Mouse (Mus musculus) embryonic facial prominence, embryonic 10.5 days (tissue): ENCODE measurements at regions not wholly inside any gene's neighbourhood (a gene's known extent, or its start where the extent isn't known, plus 50 kb on each side); places are given as distances from the start of the nearest gene placed in this dataset.

Source experiments
- DNase-seq: peaks from one replicate; pipeline ENCODE4 v3.0.0-alpha.2; 2017; ENCODE audit warnings: low spot score
- H3K27ac ChIP-seq: fragments of 300-500 bp; sonication (generic); replicated peaks from 2 replicates; pipeline ENCODE4 v1.5.1; 2016; ENCODE audit warnings: mild to moderate bottlenecking
- H3K27me3 ChIP-seq: fragments of 300-500 bp; sonication (generic); replicated peaks from 2 replicates; pipeline ENCODE4 v1.6.1; 2016; ENCODE audit warnings: low read depth, mild to moderate bottlenecking; ENCODE audit not compliant: poor library complexity, severe bottlenecking
- H3K36me3 ChIP-seq: fragments of 300-500 bp; sonication (generic); replicated peaks from 2 replicates; pipeline ENCODE4 v1.6.1; 2016; ENCODE audit warnings: mild to moderate bottlenecking, moderate library complexity
- H3K4me1 ChIP-seq: fragments of 300-500 bp; sonication (generic); 2 replicates; pipeline ENCODE4 v1.6.1; 2016
- H3K4me3 ChIP-seq: fragments of 300-500 bp; sonication (generic); 2 replicates; pipeline ENCODE4 v1.5.1; 2016; ENCODE audit warnings: mild to moderate bottlenecking, moderate library complexity
- H3K9me3 ChIP-seq: fragments of 300-500 bp; sonication (generic); 2 replicates; pipeline ENCODE4 v1.6.1; 2016; ENCODE audit warnings: mild to moderate bottlenecking
- WGBS: fragments of 180-500 bp; shearing (Covaris S2); methylation state at CpG from one replicate; pipeline ENCODE4 v1.1.7; 2016; 5-methylcytosine and 5-hydroxymethylcytosine counted together

DNA sequence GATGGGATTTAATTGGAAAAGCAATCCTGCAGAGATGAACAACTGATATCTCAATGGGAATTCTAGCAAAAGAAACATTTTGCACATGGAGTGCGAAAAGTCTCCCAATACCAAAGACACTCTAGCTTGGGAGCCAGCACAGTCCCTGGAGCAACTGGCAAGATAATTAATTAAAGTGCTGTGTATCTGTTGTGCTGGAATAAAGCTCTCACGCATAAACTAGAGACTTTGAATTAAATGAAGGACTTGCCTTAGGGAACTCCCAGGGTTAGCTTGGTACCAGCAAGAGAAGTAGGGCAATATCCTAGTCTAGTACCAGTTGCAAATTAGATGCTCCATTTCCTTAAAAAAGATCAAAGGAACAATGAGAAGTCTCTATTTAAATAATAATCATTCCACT is 501.5 kb downstream of the Arl4a start:
- Histone ChIP-seq H3K27ac (no peak overlapping the region), H3K9me3 (no peaks in the 10 kb centered on the region), H3K4me1 (no peaks in the 10 kb centered on the region), H3K27me3 (no peaks in the 10 kb centered on the region), H3K36me3 (no peaks in the 10 kb centered on the region), H3K4me3 (no peak overlapping the region)
- 71% methylated on average over 2 of the region's 2 CpGs for WGBS
- no peak for DNase-seq

DNA sequence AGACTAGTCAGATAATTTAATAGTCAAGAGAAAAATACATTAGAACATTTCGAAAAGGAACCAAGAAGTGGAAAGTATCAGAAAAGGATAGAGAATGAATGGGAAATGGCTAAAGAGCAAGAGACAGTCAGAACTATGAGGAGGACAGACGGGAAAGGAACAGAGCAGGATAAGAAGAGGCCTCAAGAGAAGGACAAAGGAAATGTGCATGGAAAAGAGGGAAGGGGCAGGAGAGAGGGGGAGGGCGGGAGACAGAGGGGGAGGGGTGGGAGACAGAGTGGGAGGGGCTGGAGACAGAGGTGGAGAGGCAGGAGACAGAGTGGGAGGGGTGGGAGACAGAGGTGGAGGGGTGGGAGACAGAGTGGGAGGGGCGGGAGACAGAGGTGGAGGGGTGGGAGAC is 509.7 kb downstream of the Arl4a start:
- 55% methylated on average over 3 of the region's 4 CpGs for WGBS
- H3K27ac ChIP-seq, result no peak overlapping the region
- DNase-seq, result no peak

GRCm38 (mm10) chr12:39527216-39527600 is 510.6 kb downstream of the Arl4a start:
- Histone ChIP-seq H3K27ac (no peak overlapping the region), H3K9me3 (no peaks in the 10 kb centered on the region), H3K36me3 (no peaks in the 10 kb centered on the region), H3K4me3 (no peak overlapping the region), H3K27me3 (no peaks in the 10 kb centered on the region), H3K4me1 (no peaks in the 10 kb centered on the region)
- WGBS, result 85% methylated on average over 3 of the region's 3 CpGs
- DNase-seq, result no peak

More for the DNA sequence above, 509.7 kb downstream of the Arl4a start:
- Histone ChIP-seq H3K9me3 (no peaks in the 10 kb centered on the region), H3K4me1 (no peaks in the 10 kb centered on the region), H3K4me3 (no peak overlapping the region), H3K27me3 (no peaks in the 10 kb centered on the region), H3K36me3 (no peaks in the 10 kb centered on the region)

GRCm38 (mm10) chr12:39526535-39527215 is 511.1 kb downstream of the Arl4a start:
- no peaks in the 10 kb centered on the region for H3K36me3 ChIP-seq
- 74% methylated on average over 6 of the region's 6 CpGs for WGBS
- H3K27me3 ChIP-seq, result no peaks in the 10 kb centered on the region
- H3K27ac ChIP-seq, result no peak overlapping the region
- DNase-seq, result no peak
- H3K9me3 ChIP-seq, result no peaks in the 10 kb centered on the region
- no peaks in the 10 kb centered on the region for H3K4me1 ChIP-seq
- no peak overlapping the region for H3K4me3 ChIP-seq

- no peak overlapping the region for H3K27ac ChIP-seq
- H3K36me3 ChIP-seq, result no peaks in the 10 kb centered on the region
- 84% methylated on average over 4 of the region's 4 CpGs for WGBS
- H3K9me3 ChIP-seq, result no peaks in the 10 kb centered on the region
- H3K4me3 ChIP-seq, result no peak overlapping the region
- DNase-seq, result no peak
- H3K27me3 ChIP-seq, result peaks cover 4% of the 10 kb centered on the region; the same call in 1 of the 2 replicates
- H3K4me1 ChIP-seq, result no peaks in the 10 kb centered on the region
These were observed 522.1 kb downstream of the Arl4a start for GRCm38 (mm10) chr12:39515690-39516089.

GRCm38 (mm10) chr12:39510855-39511254 is 527.0 kb downstream of the Arl4a start:
- Histone ChIP-seq H3K9me3 (no peaks in the 10 kb centered on the region), H3K4me1 (no peaks in the 10 kb centered on the region), H3K27me3 (peaks cover 4% of the 10 kb centered on the region; the same call in 1 of the 2 replicates), H3K36me3 (no peaks in the 10 kb centered on the region), H3K4me3 (no peak overlapping the region), H3K27ac (no peak overlapping the region)
- no peak for DNase-seq
- WGBS, result 76% methylated on average over 5 of the region's 5 CpGs

DNA sequence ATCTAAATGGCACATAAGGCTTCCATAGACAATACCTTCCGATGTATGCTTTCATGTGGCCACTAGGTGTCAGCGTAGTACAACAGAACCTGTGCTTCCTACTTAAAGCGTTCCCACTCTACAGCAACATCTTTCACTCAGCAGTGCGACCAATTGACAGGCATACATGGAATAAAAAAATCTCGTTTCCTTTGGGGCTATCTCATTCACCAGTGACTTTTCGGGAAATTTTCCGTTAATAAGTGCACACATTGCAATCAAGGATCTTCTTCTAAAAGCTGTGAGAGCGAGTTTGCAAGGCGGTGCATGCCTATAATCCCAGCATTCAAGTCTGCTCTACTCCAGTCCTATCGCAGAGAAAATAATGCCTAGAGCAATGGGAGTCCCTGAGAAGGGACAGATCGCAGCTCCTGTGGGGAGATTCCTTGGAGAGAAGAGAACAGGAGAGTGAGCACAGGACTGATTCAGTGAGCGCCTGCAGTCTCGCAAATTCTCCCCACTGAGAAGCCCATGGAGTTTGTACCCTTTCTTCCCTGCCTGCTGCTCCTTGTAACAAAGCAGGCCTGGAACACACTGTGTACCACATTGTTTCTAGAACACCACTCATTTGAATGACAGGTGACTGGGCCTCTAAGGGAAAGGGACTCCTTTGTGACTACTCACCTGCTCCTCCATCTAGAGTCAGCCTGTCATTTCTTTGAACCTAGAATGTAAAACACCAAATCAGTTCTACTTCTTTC is 527.6 kb downstream of the Arl4a start:
- WGBS, result 17% methylated on average over 13 of the region's 13 CpGs
- no peak overlapping the region for H3K27ac ChIP-seq
- DNase-seq, result peak; percentile 58
- H3K9me3 ChIP-seq, result no peaks in the 10 kb centered on the region
- peaks cover 4% of the 10 kb centered on the region; the same call in 1 of the 2 replicates for H3K27me3 ChIP-seq
- H3K36me3 ChIP-seq, result no peaks in the 10 kb centered on the region
- H3K4me3 ChIP-seq, result no peak overlapping the region; the same call in 1 of the 2 replicates
- no peaks in the 10 kb centered on the region for H3K4me1 ChIP-seq

DNA sequence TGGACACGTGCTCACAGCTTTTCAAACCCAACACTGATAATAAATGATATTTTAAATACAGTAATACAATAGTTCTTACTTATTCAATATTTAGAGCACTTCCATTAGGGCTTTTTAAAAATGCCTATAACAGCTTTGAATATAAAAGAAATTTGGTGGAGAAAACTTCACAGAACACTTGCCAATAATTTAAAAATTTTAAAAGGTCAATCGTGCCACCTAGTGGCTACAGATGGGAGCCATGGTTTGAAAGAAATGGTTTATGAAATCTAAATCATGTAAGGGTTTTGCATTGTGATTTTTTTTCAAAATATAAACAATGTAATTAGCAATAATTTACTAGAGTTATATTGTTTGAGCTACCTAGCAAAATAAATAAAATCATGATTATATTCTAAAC is 541.6 kb downstream of the Arl4a start:
- H3K4me1 ChIP-seq, result no peaks in the 10 kb centered on the region
- DNase-seq, result no peak
- WGBS, result 40% methylated on average over 2 of the region's 2 CpGs
- no peaks in the 10 kb centered on the region for H3K36me3 ChIP-seq
- no peak overlapping the region for H3K4me3 ChIP-seq
- no peak overlapping the region for H3K27ac ChIP-seq
- H3K27me3 ChIP-seq, result no peaks in the 10 kb centered on the region
- no peaks in the 10 kb centered on the region for H3K9me3 ChIP-seq

- no peak for DNase-seq
- Histone ChIP-seq H3K9me3 (no peaks in the 10 kb centered on the region), H3K27me3 (no peaks in the 10 kb centered on the region), H3K27ac (no peak overlapping the region), H3K4me1 (no peaks in the 10 kb centered on the region), H3K4me3 (no peak overlapping the region), H3K36me3 (no peaks in the 10 kb centered on the region)
- 79% methylated on average over 6 of the region's 6 CpGs for WGBS
These were observed 544.1 kb downstream of the Arl4a start for GRCm38 (mm10) chr12:39493578-39494218.

- H3K4me1 ChIP-seq, result no peaks in the 10 kb centered on the region
- WGBS, result 90% methylated on average over 8 of the region's 8 CpGs
- no peaks in the 10 kb centered on the region for H3K27me3 ChIP-seq
- DNase-seq, result no peak
- H3K9me3 ChIP-seq, result no peaks in the 10 kb centered on the region
- H3K27ac ChIP-seq, result no peak overlapping the region
- no peaks in the 10 kb centered on the region for H3K36me3 ChIP-seq
- H3K4me3 ChIP-seq, result no peak overlapping the region
These were observed 544.7 kb downstream of the Arl4a start for GRCm38 (mm10) chr12:39493114-39493513.

- no peaks in the 10 kb centered on the region for H3K9me3 ChIP-seq
- DNase-seq, result no peak
- H3K36me3 ChIP-seq, result no peaks in the 10 kb centered on the region
- no peak overlapping the region for H3K4me3 ChIP-seq
- H3K27me3 ChIP-seq, result no peaks in the 10 kb centered on the region
- no peaks in the 10 kb centered on the region for H3K4me1 ChIP-seq
- no peak overlapping the region for H3K27ac ChIP-seq
These were observed 564.8 kb downstream of the Arl4a start for GRCm38 (mm10) chr12:39472984-39473383.
